Mouse (Mus musculus) embryonic facial prominence, embryonic 13.5 days (tissue): Measurements from ENCODE around the gene Trim25. TPM values are rescaled to one million over a fixed set of nuclear protein-coding genes. Genes with fewer than 3 reads are reported as not detected.
A peak's percentile ranks its signal among the peaks of the same experiment; 100 is the strongest.

Experiments
- ATAC-seq: fragments of 200-750 bp; cut with Nextera tagmentation; 2 replicates; pipeline ENCODE4 v1.8.0; 2017; ENCODE audit warnings: low read depth; ENCODE audit not compliant: insufficient number of reproducible peaks, insufficient read depth, low FRiP score, low TSS enrichment
- H3K27ac ChIP-seq: fragments of 300-500 bp; sonication (generic); 2 replicates; pipeline ENCODE4 v1.5.1; 2015; ENCODE audit warnings: moderate library complexity, mild to moderate bottlenecking, inconsistent platforms
- H3K27me3 ChIP-seq: fragments of 300-500 bp; sonication (generic); 2 replicates; pipeline ENCODE4 v1.6.1; 2015; ENCODE audit warnings: mild to moderate bottlenecking, inconsistent platforms
- H3K36me3 ChIP-seq: fragments of 300-500 bp; sonication (generic); 2 replicates; pipeline ENCODE4 v1.6.1; 2015; ENCODE audit warnings: mild to moderate bottlenecking, inconsistent platforms
- H3K4me1 ChIP-seq: fragments of 300-500 bp; sonication (generic); 2 replicates; pipeline ENCODE4 v1.6.1; 2015; ENCODE audit warnings: inconsistent platforms
- H3K4me2 ChIP-seq: fragments of 300-500 bp; sonication (generic); 2 replicates; pipeline ENCODE4 v1.6.1; 2015; ENCODE audit warnings: moderate library complexity, mild to moderate bottlenecking, inconsistent platforms
- H3K4me3 ChIP-seq: fragments of 300-500 bp; sonication (generic); 2 replicates; pipeline ENCODE4 v1.5.1; 2015; ENCODE audit warnings: mild to moderate bottlenecking, inconsistent platforms
- H3K9ac ChIP-seq: fragments of 300-500 bp; sonication (generic); 2 replicates; pipeline ENCODE4 v1.6.1; 2015; ENCODE audit warnings: mild to moderate bottlenecking, inconsistent platforms
- H3K9me3 ChIP-seq: fragments of 300-500 bp; sonication (generic); 2 replicates; pipeline ENCODE4 v1.6.1; 2016; ENCODE audit warnings: inconsistent platforms
- WGBS: fragments of 180-500 bp; shearing (Covaris S2); methylation state at CpG from one replicate; pipeline ENCODE4 v1.1.7; 2015; ENCODE audit warnings: mixed read lengths; 5-methylcytosine and 5-hydroxymethylcytosine counted together
- polyA plus RNA-seq: library from polyadenylated mRNA; unstranded; fragments of >200 nt; fragmentation: Nextera tagmentation; extraction: Ambion mirVana; gene quantifications from 2 replicates; pipeline ENCODE4 v1.2.1, GENCODE M21; 2015

The Trim25 gene
- 6.0 and 7.1 TPM in 2 replicates for polyA plus RNA-seq

DNA sequence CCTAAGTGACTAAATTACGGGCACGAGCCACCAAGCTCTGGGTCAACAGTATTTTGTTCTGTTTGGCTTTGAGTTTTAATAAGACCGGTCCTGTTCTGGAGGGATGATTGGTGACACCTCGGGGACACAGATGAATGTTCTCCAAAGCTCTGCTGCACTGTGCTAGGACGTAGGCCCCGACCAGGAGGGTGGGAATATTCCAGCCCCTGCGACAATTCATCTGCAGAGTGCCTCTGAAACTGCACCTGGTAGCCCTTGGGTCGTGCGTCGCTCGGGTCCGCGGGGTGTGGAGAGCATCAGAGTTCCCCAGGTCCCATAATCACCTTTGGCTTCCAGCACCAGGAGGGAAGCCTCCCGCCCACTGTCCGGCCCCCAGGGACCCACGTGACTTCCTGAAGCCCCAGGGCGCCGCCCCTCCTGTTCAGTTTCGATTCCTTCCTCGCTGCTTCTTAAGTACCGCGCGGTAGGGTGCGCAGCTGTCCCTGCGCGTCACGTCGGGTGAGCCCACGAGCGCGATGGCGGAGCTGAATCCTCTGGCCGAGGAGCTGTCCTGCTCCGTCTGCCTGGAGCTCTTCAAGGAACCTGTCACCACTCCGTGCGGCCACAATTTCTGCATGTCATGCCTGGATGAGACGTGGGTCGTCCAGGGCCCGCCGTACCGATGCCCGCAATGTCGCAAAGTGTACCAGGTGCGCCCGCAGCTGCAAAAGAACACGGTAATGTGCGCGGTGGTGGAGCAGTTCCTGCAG, at the start of gene Trim25:
Gene Trim25, plus strand, starts transcription at position 403 of the 749 bp plus-strand sequence.
- Histone ChIP-seq H3K4me1 (peaks cover 14% of the 10 kb centered on the region), H3K4me2 (peak within 1 kb of the TSS; percentile 65), H3K36me3 (no peaks in the 10 kb centered on the region), H3K9me3 (no peaks in the 10 kb centered on the region), H3K4me3 (peak within 1 kb of the TSS; percentile 55), H3K27me3 (peaks cover 28% of the 10 kb centered on the region), H3K27ac (no peak within 1 kb of the TSS), H3K9ac (peak within 1 kb of the TSS; percentile 68)
- WGBS: 2% methylated on average over 48 of the region's 48 CpGs
- peak; percentile 68 for ATAC-seq

DNA sequence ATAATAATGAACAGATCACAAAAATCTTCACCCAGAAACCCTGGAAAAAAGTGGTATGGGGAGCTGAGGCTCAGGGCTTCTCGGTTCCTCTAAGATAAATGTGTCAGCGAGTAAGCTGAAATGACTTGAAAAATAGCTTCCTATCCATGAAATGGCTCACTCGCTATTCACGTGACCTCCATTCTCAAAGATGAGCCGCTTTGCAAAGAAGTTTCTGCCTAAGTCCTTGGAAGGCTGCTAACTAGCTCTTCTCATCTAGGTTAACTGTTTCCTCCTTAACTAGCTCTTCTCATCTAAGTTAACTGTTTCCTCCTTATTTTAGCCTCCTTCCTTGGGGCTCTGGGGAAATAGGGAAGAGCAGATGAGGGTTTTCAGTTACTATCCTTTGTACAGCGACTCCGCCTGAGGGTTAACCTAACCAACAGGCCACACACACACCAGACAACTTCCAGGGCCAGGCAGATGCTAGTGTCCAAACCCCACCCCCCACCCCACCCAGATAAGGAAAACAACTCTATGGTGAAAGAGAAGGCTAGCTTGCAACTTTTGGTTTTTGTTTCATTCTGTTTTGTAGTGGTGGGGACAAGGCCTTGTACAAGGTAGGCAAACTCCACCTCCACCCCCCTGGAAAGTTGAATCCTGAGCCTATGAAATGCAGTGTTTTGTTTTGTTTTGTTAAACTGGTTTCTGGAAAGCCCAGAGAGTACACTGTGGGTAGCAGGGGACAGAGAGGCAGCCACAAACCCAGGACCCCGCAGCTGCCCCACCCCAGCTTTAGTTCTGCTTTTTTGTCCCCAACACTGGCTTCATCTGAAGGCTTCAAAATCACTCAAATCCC, 49.2 kb upstream of the Trim25 start:
- H3K4me1 ChIP-seq: peaks cover 6% of the 10 kb centered on the region; the same call in 1 of the 2 replicates
- H3K9ac ChIP-seq: no peak overlapping the region
- H3K27me3 ChIP-seq: no peaks in the 10 kb centered on the region
- H3K27ac ChIP-seq: no peak overlapping the region
- ATAC-seq: no peak
- H3K4me3 ChIP-seq: no peak overlapping the region
- H3K9me3 ChIP-seq: no peaks in the 10 kb centered on the region
- 85% methylated on average over 8 of the region's 8 CpGs for WGBS
- H3K4me2 ChIP-seq: no peak overlapping the region
- peaks cover 45% of the 10 kb centered on the region for H3K36me3 ChIP-seq

DNA sequence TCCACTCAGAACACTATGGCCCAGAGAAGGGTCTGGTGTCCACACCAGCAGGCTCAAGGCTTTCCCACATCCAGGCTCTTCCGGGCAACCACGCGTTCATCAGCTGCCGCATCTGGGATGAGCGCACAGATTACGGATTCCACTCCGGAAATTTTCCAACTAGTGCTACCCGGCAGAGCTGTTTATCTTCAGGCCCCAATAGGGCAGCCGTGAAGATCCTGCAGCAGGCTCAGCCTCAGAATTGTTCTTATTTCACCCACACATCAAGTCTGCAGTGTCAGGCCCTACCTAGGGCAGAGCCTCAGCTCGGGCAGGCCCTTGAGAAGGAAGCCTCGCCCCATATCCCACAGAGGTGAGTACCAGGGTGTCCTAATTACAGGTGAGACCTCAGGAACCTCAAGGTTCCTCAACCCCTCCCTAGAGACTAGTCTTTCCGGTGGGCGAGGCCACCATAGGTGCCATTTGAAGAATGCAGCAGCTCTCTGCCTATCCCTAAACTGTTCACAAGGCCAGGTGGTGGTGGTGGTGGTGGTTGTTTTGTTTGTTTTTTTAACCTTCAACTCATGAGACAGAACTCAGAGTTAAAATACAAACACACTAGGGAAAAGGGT, 48.4 kb upstream of the Trim25 start:
- H3K4me3 ChIP-seq: no peak overlapping the region
- H3K27me3 ChIP-seq: no peaks in the 10 kb centered on the region
- ATAC-seq: no peak
- H3K4me1 ChIP-seq: peaks cover 6% of the 10 kb centered on the region; the same call in 1 of the 2 replicates
- 88% methylated on average over 13 of the region's 13 CpGs for WGBS
- no peak overlapping the region for H3K4me2 ChIP-seq
- no peak overlapping the region for H3K27ac ChIP-seq
- H3K9me3 ChIP-seq: no peaks in the 10 kb centered on the region
- no peak overlapping the region for H3K9ac ChIP-seq
- H3K36me3 ChIP-seq: peaks cover 38% of the 10 kb centered on the region

DNA sequence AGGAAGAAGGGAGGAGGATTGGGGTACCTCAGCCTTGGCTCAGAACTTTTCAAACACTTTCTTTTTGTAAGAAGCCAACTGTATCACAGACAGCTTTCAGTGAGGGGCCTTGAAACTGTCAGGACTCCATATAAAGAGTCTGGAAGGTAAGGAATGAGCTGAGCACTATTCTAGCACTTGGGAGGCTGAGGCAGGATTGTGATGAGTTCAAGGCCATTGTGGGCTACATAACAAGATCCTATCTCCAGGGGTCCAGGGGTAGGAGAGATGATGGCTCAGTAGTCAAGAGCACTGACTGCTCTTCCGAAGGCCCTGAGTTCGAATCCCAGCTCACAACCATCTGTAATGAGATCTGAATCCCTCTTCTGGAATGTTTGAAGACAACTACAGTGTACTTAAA, 47.6 kb upstream of the Trim25 start:
- no peak overlapping the region for H3K27ac ChIP-seq
- H3K36me3 ChIP-seq: peaks cover 32% of the 10 kb centered on the region
- H3K27me3 ChIP-seq: no peaks in the 10 kb centered on the region
- no peak overlapping the region for H3K9ac ChIP-seq
- peaks cover 6% of the 10 kb centered on the region; the same call in 1 of the 2 replicates for H3K4me1 ChIP-seq
- ATAC-seq: no peak
- WGBS: 100% methylated on average over 2 of the region's 2 CpGs
- H3K9me3 ChIP-seq: no peaks in the 10 kb centered on the region
- H3K4me3 ChIP-seq: no peak overlapping the region
- H3K4me2 ChIP-seq: no peak overlapping the region

DNA sequence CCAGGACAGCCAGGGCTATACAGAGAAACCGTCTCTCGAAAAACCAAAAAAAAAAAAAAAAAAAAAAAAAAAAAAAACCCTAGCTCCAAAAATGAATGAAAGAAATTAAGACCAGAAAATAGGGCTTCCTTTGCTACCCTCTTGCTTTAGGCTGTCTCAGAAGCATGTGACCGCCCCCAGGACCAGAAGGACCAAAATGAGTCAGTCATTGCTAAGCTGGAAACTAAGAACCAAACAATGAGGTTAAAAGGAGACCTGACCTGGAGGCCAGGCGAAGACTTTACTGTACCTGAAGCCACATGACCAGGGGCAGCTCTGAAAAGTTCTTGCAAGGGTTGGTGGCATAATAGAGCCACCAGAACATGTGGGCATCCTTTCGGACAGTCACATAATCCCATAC, 47.1 kb upstream of the Trim25 start:
- H3K4me2 ChIP-seq: no peak overlapping the region
- 95% methylated on average over 5 of the region's 5 CpGs for WGBS
- no peaks in the 10 kb centered on the region for H3K27me3 ChIP-seq
- peaks cover 26% of the 10 kb centered on the region for H3K36me3 ChIP-seq
- no peak overlapping the region for H3K4me3 ChIP-seq
- no peak overlapping the region for H3K9ac ChIP-seq
- H3K27ac ChIP-seq: no peak overlapping the region
- ATAC-seq: no peak
- no peaks in the 10 kb centered on the region for H3K9me3 ChIP-seq
- peaks cover 6% of the 10 kb centered on the region; the same call in 1 of the 2 replicates for H3K4me1 ChIP-seq

GRCm38 (mm10) chr11:88953582-88953981, 45.6 kb upstream of the Trim25 start:
- Histone ChIP-seq H3K9ac (no peak overlapping the region), H3K4me3 (no peak overlapping the region), H3K9me3 (no peaks in the 10 kb centered on the region), H3K4me2 (no peak overlapping the region), H3K27me3 (no peaks in the 10 kb centered on the region), H3K4me1 (peaks cover 6% of the 10 kb centered on the region; the same call in 1 of the 2 replicates), H3K36me3 (peaks cover 26% of the 10 kb centered on the region), H3K27ac (no peak overlapping the region)
- no peak for ATAC-seq
- WGBS: 87% methylated on average over 3 of the region's 3 CpGs

DNA sequence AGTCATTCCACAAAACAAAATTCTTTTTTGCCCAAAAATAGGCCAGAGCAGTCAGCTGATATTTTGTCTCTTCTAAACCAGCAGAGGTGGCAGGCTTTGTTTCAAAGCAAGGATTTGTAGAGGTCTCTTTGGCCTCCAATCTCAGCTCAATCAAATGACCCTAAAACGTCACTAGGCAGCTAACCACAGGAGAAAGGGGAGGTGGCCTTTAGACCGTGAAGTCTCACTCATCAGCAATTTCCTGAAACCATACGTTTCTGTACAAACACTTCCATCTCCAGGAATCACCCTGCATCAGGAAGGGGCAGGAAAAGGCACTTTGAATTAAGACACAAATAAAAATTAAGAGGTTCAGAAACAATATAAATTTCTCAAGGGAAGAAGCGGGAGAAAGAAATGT, 44.4 kb upstream of the Trim25 start:
- peaks cover 19% of the 10 kb centered on the region for H3K36me3 ChIP-seq
- H3K27ac ChIP-seq: peak overlapping the region; percentile 63; the same call in 1 of the 2 replicates
- 0 out of 2 replicates have a peak, but pooled peaks have one; percentile 54 for ATAC-seq
- H3K4me3 ChIP-seq: peak overlapping the region; percentile 56
- under 1% methylated on average over 4 of the region's 4 CpGs for WGBS
- peak overlapping the region; percentile 67 for H3K9ac ChIP-seq
- H3K4me2 ChIP-seq: peak overlapping the region; percentile 58
- H3K27me3 ChIP-seq: no peaks in the 10 kb centered on the region
- H3K9me3 ChIP-seq: no peaks in the 10 kb centered on the region
- H3K4me1 ChIP-seq: peaks cover 6% of the 10 kb centered on the region; the same call in 1 of the 2 replicates

- Histone ChIP-seq H3K4me3 (peak within 1 kb of the TSS; percentile 56), H3K9ac (peak within 1 kb of the TSS; percentile 67), H3K4me1 (peaks cover 6% of the 10 kb centered on the region; the same call in 1 of the 2 replicates), H3K27me3 (no peaks in the 10 kb centered on the region), H3K4me2 (peak within 1 kb of the TSS; percentile 58), H3K36me3 (peaks cover 15% of the 10 kb centered on the region), H3K27ac (peak within 1 kb of the TSS; percentile 63), H3K9me3 (no peaks in the 10 kb centered on the region)
- ATAC-seq: peak; percentile 93
- 4% methylated on average over 34 of the region's 34 CpGs for WGBS
These were observed 43.8 kb upstream of the Trim25 start, which contains the start of gene Scpep1 for GRCm38 (mm10) chr11:88955217-88955969. TSS of gene Scpep1 (minus strand) at chr11:88955465.

DNA sequence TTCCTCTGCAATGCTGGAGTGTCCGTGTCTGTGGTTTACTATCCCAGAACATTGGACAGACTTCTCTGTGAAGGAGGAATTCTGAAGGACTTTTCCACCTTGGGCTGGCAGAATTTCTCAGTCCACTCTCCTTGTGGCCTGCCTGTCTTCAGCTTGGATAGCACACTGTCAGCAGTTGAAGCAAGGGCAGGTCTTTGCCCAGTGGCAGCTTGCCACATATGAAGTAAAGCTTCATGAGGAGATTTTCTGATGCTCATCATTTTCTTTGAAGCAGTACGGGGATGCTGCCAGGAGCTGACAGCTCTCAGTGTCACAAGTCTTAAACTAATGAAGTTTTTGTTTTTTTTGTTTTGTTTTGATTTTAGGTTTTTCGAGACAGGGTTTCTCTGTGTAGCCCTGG, 40.3 kb upstream of the Trim25 start:
- H3K27me3 ChIP-seq: no peaks in the 10 kb centered on the region
- WGBS: 81% methylated on average over 3 of the region's 3 CpGs
- H3K36me3 ChIP-seq: no peaks in the 10 kb centered on the region
- no peak overlapping the region for H3K4me2 ChIP-seq
- H3K27ac ChIP-seq: no peak overlapping the region
- H3K4me1 ChIP-seq: peaks cover under 1% of the 10 kb centered on the region; the same call in 1 of the 2 replicates
- no peaks in the 10 kb centered on the region for H3K9me3 ChIP-seq
- no peak overlapping the region for H3K4me3 ChIP-seq
- ATAC-seq: no peak
- no peak overlapping the region for H3K9ac ChIP-seq

DNA sequence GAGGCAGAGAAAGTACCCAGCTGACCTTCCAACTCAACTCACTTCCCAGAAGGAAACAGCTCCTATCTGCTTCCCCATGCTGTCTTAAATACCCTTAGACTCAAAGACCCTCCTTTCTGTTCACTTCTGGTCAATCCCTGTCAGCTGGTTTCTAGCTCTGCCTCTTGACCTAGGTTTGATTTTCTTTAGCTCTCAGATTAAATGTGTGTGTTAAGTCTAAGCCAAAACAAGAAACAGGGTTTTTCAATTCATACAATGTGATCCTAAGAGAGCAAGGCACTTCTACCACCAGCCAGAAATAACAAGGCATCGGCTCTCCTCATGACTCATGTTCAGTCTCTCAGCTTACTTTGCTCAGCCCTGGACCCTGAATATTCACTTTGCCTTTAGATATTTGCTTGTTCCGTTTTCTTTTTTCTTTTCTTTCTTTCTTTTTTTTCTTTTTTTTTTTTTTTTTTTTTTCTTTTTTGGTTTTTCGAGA, 32.3 kb upstream of the Trim25 start, which contains the start of gene Elobl:
Gene Elobl, minus strand, starts transcription at position 51 of the 481 bp plus-strand sequence.
- 81% methylated on average over 3 of the region's 3 CpGs for WGBS
- no peak within 1 kb of the TSS for H3K27ac ChIP-seq
- no peak within 1 kb of the TSS for H3K9ac ChIP-seq
- no peaks in the 10 kb centered on the region for H3K4me1 ChIP-seq
- ATAC-seq: no peak
- H3K4me3 ChIP-seq: no peak within 1 kb of the TSS
- no peak within 1 kb of the TSS for H3K4me2 ChIP-seq
- no peaks in the 10 kb centered on the region for H3K36me3 ChIP-seq
- H3K27me3 ChIP-seq: no peaks in the 10 kb centered on the region
- H3K9me3 ChIP-seq: no peaks in the 10 kb centered on the region
